Mouse (Mus musculus) megakaryocyte, embryonic 14.5 days (primary cell): Measurements from ENCODE around the gene Fbxw8.

ENCODE experiments used
- FLI1 ChIP-seq: IDR thresholded peaks from 2 replicates; pipeline ENCODE4 v1.6.1; 2012; ENCODE audit warnings: low read length, inconsistent platforms, mixed read lengths
- GATA1 ChIP-seq: IDR thresholded peaks from 3 replicates; pipeline ENCODE4 v1.6.1; 2012; ENCODE audit warnings: mixed read lengths, low read length, inconsistent platforms, borderline replicate concordance

DNA sequence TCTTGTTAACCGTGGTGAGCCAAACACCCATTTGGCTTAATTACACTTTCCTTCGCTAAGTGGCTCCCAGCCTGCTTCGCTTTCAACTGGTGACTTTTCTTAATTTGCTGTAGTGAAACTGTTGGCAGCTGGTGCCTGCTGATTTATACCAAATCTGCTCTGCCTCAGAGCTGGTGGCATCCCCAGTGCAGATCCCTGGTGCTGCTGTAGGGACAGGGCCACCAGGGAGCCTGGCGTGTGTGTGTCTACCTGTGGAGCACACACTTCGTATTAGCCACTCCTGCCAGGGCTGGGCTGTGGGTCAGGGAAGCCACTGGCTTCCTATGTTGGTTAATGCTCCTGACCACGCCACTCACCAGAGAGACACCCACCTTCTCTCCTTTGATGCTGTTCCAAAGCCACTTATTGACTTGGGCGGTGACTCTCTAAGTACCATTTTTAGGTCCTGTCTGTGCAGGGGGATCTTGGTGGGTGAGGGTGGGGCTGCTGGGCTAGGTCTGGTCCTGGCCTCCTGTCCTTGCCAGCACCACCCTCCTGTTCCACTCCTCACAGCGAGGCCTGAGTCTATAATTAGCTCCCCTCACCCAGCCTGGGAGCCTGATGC is 97.7 kb downstream of the Fbxw8 start:
- TF ChIP-seq GATA1 (no peak), FLI1 (no peak)
